Mouse (Mus musculus) ES-E14 (cell line): ENCODE data around the gene 1700001K19Rik. TPM values are rescaled to one million over a fixed set of nuclear protein-coding genes. Genes with fewer than 3 reads are reported as not detected.

Experiments used
- DNase-seq: peaks from one replicate; pipeline ENCODE4 v3.0.0-alpha.2; 2013; ENCODE audit warnings: low read depth, low spot score
- H3K27ac ChIP-seq: 2 replicates; pipeline ENCODE4 v1.5.1; 2012; ENCODE audit warnings: low read depth, mild to moderate bottlenecking, low read length, moderate library complexity, mixed read lengths; ENCODE audit not compliant: poor library complexity, insufficient read depth, severe bottlenecking
- H3K36me3 ChIP-seq: 2 replicates; pipeline ENCODE4 v1.6.1; 2012; ENCODE audit warnings: mild to moderate bottlenecking, low read length, moderate library complexity, mixed read lengths; ENCODE audit not compliant: control insufficient read depth, poor library complexity, insufficient read depth, severe bottlenecking
- H3K4me1 ChIP-seq, 2 experiments: fragments of 150-350 bp in 1 of 2; sonication (generic) in 1 of 2; 2 replicates each; pipeline ENCODE4 v1.6.1; 2012; ENCODE audit warnings: low read length in 2 of 2, mild to moderate bottlenecking in 1 of 2, mixed read lengths in 1 of 2; ENCODE audit not compliant: control insufficient read depth in 2 of 2, insufficient read depth in 2 of 2, poor library complexity in 1 of 2
- H3K4me3 ChIP-seq, 2 experiments: fragments of 150-350 bp in 1 of 2; sonication (generic) in 1 of 2; 2 replicates each; pipeline ENCODE4 v1.5.1; 2012; ENCODE audit warnings: low read length in 2 of 2, low read depth in 1 of 2, mild to moderate bottlenecking in 1 of 2, mixed read lengths in 1 of 2; ENCODE audit not compliant: insufficient read depth in 1 of 2, poor library complexity in 1 of 2, severe bottlenecking in 1 of 2
- H3K9ac ChIP-seq: 2 replicates; pipeline ENCODE4 v1.6.1; 2012; ENCODE audit warnings: low read depth, mild to moderate bottlenecking, low read length, mixed read lengths; ENCODE audit not compliant: poor library complexity, insufficient read depth, severe bottlenecking
- H3K9me3 ChIP-seq: fragments of 150-350 bp; sonication (generic); 2 replicates; pipeline ENCODE4 v1.6.1; 2012; ENCODE audit warnings: low read depth, mild to moderate bottlenecking, low read length; ENCODE audit not compliant: control insufficient read depth, insufficient read depth
- CHD2 ChIP-seq: IDR thresholded peaks from 2 replicates; pipeline ENCODE4 v1.6.1; 2014; ENCODE audit warnings: mild to moderate bottlenecking, low read depth, low read length, inconsistent platforms
- HCFC1 ChIP-seq: IDR thresholded peaks from 2 replicates; pipeline ENCODE4 v1.6.1; 2012; ENCODE audit warnings: low read length, inconsistent platforms, borderline replicate concordance; ENCODE audit not compliant: insufficient read depth
- MAFK ChIP-seq: IDR thresholded peaks from 2 replicates; pipeline ENCODE4 v1.6.1; 2014; ENCODE audit warnings: mild to moderate bottlenecking, low read depth, low read length, inconsistent platforms; ENCODE audit not compliant: insufficient read depth
- ZC3H11A ChIP-seq: IDR thresholded peaks from 2 replicates; pipeline ENCODE4 v1.6.1; 2012; ENCODE audit warnings: low read depth, mild to moderate bottlenecking, inconsistent platforms, low read length, borderline replicate concordance
- ZNF384 ChIP-seq: IDR thresholded peaks from 2 replicates; pipeline ENCODE4 v1.6.1; 2012; ENCODE audit warnings: low read depth, low read length, inconsistent platforms
- in situ Hi-C, 2 experiments: fragments of 600-800 bp; cut with MboI; formaldehyde crosslinking; loops; one replicate each; pipeline ENCODE4 v1.15.1; 2025; ENCODE audit warnings: low sequenced_read_pairs in 2 of 2, inconsistent platforms in 1 of 2; ENCODE audit not compliant: unreplicated experiment in 2 of 2
- total RNA-seq: library from RNA; depleted of rRNA; stranded (reverse); fragments of 300-350 nt; gene quantifications from 2 replicates; pipeline ENCODE4 v1.2.3, GENCODE M21; 2012; rRNA removed

The 1700001K19Rik gene
- total RNA-seq, 1 experiment: not detected

GRCm38 (mm10) chr12:110650241-110650641, 32.2 kb downstream of the 1700001K19Rik start:
- Histone ChIP-seq H3K9me3 (no peaks in the 10 kb centered on the region), H3K27ac (no peak overlapping the region), H3K4me1 (no peaks in the 10 kb centered on the region), H3K4me3 (no peak overlapping the region), H3K9ac (no peak overlapping the region), H3K36me3 (peaks cover 86% of the 10 kb centered on the region)
- in situ Hi-C loops: loop anchor here in 1 of 2 experiments (5.0 kb wide), 1 partner anchor 33 kb away; no protein-coding TSS in a partner anchor
- TF ChIP-seq HCFC1 (no peak), ZC3H11A (no peak), CHD2 (no peak), MAFK (no peak), ZNF384 (no peak)
- DNase-seq: no peak

GRCm38 (mm10) chr12:110637507-110638114, 44.8 kb downstream of the 1700001K19Rik start:
- no peaks in the 10 kb centered on the region for H3K9me3 ChIP-seq
- TF ChIP-seq HCFC1: no peak
- TF ChIP-seq ZC3H11A: no peak
- no peak for TF ChIP-seq ZNF384
- no peak for TF ChIP-seq CHD2
- no peak for TF ChIP-seq MAFK
- no peak overlapping the region for H3K4me3 ChIP-seq
- DNase-seq: no peak
- H3K9ac ChIP-seq: no peak overlapping the region
- H3K27ac ChIP-seq: no peak overlapping the region
- H3K36me3 ChIP-seq: peaks cover 88% of the 10 kb centered on the region
- no peaks in the 10 kb centered on the region for H3K4me1 ChIP-seq
- in situ Hi-C loops: no loop called here

- no peak overlapping the region for H3K9ac ChIP-seq
- no peaks in the 10 kb centered on the region for H3K4me1 ChIP-seq
- in situ Hi-C loops: no loop called here
- H3K36me3 ChIP-seq: peaks cover 91% of the 10 kb centered on the region
- TF ChIP-seq MAFK (no peak), HCFC1 (no peak), ZC3H11A (no peak), CHD2 (no peak), ZNF384 (no peak)
- H3K9me3 ChIP-seq: no peaks in the 10 kb centered on the region
- no peak overlapping the region for H3K4me3 ChIP-seq
- H3K27ac ChIP-seq: no peak overlapping the region
- no peak for DNase-seq
These were observed 46.1 kb downstream of the 1700001K19Rik start for GRCm38 (mm10) chr12:110636293-110636692.

- no peak for TF ChIP-seq ZC3H11A
- no peak for TF ChIP-seq ZNF384
- no peak for TF ChIP-seq MAFK
- TF ChIP-seq HCFC1: no peak
- TF ChIP-seq CHD2: no peak
These were observed 52.4 kb downstream of the 1700001K19Rik start for GRCm38 (mm10) chr12:110630056-110630455.

More at GRCm38 (mm10) chr12:110630056-110630455, 52.4 kb downstream of the 1700001K19Rik start:
- Histone ChIP-seq H3K9me3 (no peaks in the 10 kb centered on the region), H3K9ac (no peak overlapping the region), H3K36me3 (peaks cover 89% of the 10 kb centered on the region), H3K27ac (no peak overlapping the region), H3K4me3 (no peak overlapping the region), H3K4me1 (no peaks in the 10 kb centered on the region)
- in situ Hi-C loops: no loop called here
- DNase-seq: no peak

Other genes with a start within 250 kb of the 1700001K19Rik start
- gene Ppp2r5c, start 235.5 kb downstream of the 1700001K19Rik start, total RNA-seq: 62.1 and 83.4 TPM in 2 replicates
- gene Dync1h1, start 81.2 kb downstream of the 1700001K19Rik start, total RNA-seq: 405 and 694 TPM in 2 replicates
- gene Hsp90aa1, start 20.1 kb upstream of the 1700001K19Rik start, total RNA-seq: 1,672 and 2,383 TPM in 2 replicates
- 27.4 and 30.3 TPM in 2 replicates for gene Wdr20, start 55.3 kb upstream of the 1700001K19Rik start, total RNA-seq
- 14.9 and 23.5 TPM in 2 replicates for gene Mok, start 158.3 kb upstream of the 1700001K19Rik start, total RNA-seq
- 5.4 and 8.0 TPM in 2 replicates for gene Zfp839, start 167.6 kb upstream of the 1700001K19Rik start, total RNA-seq
- gene Cinp, start 206.5 kb upstream of the 1700001K19Rik start, total RNA-seq: 77.6 and 86.5 TPM in 2 replicates
- 11.2 and 12.6 TPM in 2 replicates for gene Tecpr2, start 206.6 kb upstream of the 1700001K19Rik start, total RNA-seq